Mouse (Mus musculus) midbrain, embryonic 10.5 days (tissue): ENCODE measurements around the gene Zc3h6. TPM values are rescaled to one million over a fixed set of nuclear protein-coding genes. Genes with fewer than 3 reads are reported as not detected.
"Not testable (repeated sequence)": the region's sequence is repeated elsewhere in the genome, so short reads cannot be mapped to it uniquely, and the experiment has no call there.

ENCODE experiments used
- DNase-seq: peaks from one replicate; pipeline ENCODE4 v3.0.0-alpha.2; 2017; ENCODE audit warnings: low spot score
- H3K27ac ChIP-seq: fragments of 300-500 bp; sonication (generic); replicated peaks from 2 replicates; pipeline ENCODE4 v1.5.1; 2016; ENCODE audit warnings: mild to moderate bottlenecking
- H3K27me3 ChIP-seq: fragments of 300-500 bp; sonication (generic); 2 replicates; pipeline ENCODE4 v1.6.1; 2016; ENCODE audit warnings: low read depth, mild to moderate bottlenecking; ENCODE audit not compliant: poor library complexity, severe bottlenecking
- H3K36me3 ChIP-seq: fragments of 300-500 bp; sonication (generic); 2 replicates; pipeline ENCODE4 v1.6.1; 2016; ENCODE audit warnings: mild to moderate bottlenecking, moderate library complexity
- H3K4me1 ChIP-seq: fragments of 300-500 bp; sonication (generic); 2 replicates; pipeline ENCODE4 v1.6.1; 2016
- H3K4me3 ChIP-seq: fragments of 300-500 bp; sonication (generic); 2 replicates; pipeline ENCODE4 v1.5.1; 2016; ENCODE audit warnings: mild to moderate bottlenecking, moderate library complexity
- H3K9me3 ChIP-seq: fragments of 300-500 bp; sonication (generic); replicated peaks from 2 replicates; pipeline ENCODE4 v1.6.1; 2016; ENCODE audit warnings: mild to moderate bottlenecking
- WGBS: fragments of 180-500 bp; shearing (Covaris S2); methylation state at CpG from one replicate; pipeline ENCODE4 v1.1.7; 2016; 5-methylcytosine and 5-hydroxymethylcytosine counted together
- polyA plus RNA-seq: library from polyadenylated mRNA; unstranded; fragments of >200 nt; fragmentation: Nextera tagmentation; extraction: Ambion mirVana; gene quantifications from 2 replicates; pipeline ENCODE4 v1.2.1, GENCODE M21; 2016

The Zc3h6 gene
- polyA plus RNA-seq, 1 experiment from 2014 or later: 1.5 TPM

- DNase-seq: no peak
- Histone ChIP-seq H3K27me3 (no peaks in the 10 kb centered on the region), H3K4me1 (peaks cover 23% of the 10 kb centered on the region), H3K9me3 (no peaks in the 10 kb centered on the region), H3K4me3 (peak overlapping the region; percentile 88), H3K27ac (peak overlapping the region; percentile 100), H3K36me3 (no peaks in the 10 kb centered on the region)
Observed at GRCm38 (mm10) chr2:128968475-128969083, 1.4 kb downstream of the Zc3h6 start.

DNA sequence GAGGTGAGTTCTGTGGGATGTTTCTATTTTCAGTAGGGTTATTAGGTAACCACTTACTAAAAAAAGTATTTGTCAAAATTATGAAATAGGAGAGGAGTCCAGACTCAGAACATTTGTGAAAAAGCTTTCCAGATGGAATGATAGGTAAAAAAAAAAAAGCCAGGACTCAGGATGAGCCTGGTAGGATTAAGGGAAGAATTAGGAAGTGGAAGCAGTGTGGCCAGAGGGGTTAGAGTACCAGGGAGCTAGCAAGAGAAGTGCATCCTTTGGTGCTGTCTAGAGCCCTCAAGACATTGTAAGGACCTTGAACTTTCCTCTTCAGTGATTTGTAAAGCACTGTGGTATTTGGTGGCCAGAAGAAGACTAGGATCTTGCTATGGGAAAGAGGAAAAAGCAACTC is 5.1 kb downstream of the Zc3h6 start:
- H3K4me3 ChIP-seq: no peak overlapping the region
- no peak for DNase-seq
- peaks cover 8% of the 10 kb centered on the region for H3K4me1 ChIP-seq
- no peak overlapping the region for H3K27ac ChIP-seq
- H3K27me3 ChIP-seq: no peaks in the 10 kb centered on the region
- no peaks in the 10 kb centered on the region for H3K9me3 ChIP-seq
- H3K36me3 ChIP-seq: no peaks in the 10 kb centered on the region

DNA sequence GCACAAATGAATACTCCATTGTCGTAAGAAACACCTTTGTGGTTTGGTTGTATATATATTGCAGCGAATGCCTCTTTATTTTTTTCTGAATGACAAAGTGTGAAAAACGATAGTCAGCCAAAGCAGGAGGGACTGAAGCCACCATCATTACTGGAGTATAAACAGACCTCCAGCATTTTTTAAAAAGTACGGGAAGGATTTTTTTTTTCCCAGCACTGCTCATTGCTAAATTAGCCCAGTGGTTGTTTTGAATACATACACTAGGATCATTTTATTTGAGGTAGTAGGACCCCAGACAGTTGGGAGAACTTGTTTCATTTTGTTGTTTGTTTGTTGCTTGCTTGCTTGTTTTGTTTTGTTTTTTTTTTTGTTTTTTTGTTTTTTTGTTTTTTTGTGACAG is 8.4 kb downstream of the Zc3h6 start:
- Histone ChIP-seq H3K4me1 (no peaks in the 10 kb centered on the region), H3K4me3 (no peak overlapping the region), H3K9me3 (no peaks in the 10 kb centered on the region), H3K27ac (no peak overlapping the region), H3K27me3 (no peaks in the 10 kb centered on the region), H3K36me3 (no peaks in the 10 kb centered on the region)
- DNase-seq: no peak
- WGBS: 86% methylated on average over 4 of the region's 4 CpGs

DNA sequence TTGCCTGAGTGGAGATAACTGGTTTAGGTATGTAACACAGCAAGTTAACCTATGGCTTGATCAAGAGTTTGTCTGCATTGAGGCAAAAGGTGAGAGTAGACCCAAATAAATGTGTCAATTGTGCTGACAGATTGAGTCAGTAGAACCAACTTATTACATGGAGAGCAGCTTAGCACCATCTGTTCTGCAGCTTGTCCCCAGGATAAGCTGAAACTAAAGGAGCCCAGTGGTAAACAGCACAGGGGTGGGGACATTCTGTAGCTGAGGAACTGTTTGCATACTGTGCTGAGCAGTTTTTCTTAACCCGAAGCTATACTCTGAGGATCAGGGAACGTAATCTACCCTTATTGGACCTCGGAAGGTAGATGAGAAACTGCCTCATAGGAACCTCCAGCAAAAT is 17.5 kb downstream of the Zc3h6 start:
- Histone ChIP-seq H3K4me1 (peaks cover 9% of the 10 kb centered on the region), H3K27me3 (no peaks in the 10 kb centered on the region), H3K4me3 (no peak overlapping the region), H3K27ac (no peak overlapping the region), H3K36me3 (no peaks in the 10 kb centered on the region), H3K9me3 (no peaks in the 10 kb centered on the region)
- WGBS: 87% methylated on average over 3 of the region's 3 CpGs
- no peak for DNase-seq

DNA sequence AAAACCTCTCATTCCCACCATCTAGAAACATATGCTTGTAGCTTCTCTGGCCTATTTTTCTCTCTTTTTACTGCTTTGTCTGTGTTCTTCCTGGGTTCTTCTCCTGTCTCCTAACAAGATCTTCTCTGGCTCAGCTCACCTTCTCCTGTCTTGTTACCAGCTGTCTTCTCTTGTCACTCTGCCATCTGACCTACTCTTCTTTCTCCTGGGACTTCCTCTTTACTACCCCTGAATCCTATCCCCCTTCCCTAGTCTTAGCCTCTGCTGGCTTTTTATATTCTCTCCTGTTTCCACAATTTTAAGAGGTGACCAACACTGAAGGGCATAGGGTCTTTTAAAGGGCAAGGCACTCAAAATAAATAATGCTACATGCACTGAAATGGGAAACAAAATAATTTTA is 37.7 kb downstream of the Zc3h6 start:
- H3K4me3 ChIP-seq: no peak overlapping the region
- no peaks in the 10 kb centered on the region for H3K36me3 ChIP-seq
- no peak overlapping the region for H3K27ac ChIP-seq
- no peaks in the 10 kb centered on the region for H3K4me1 ChIP-seq
- H3K27me3 ChIP-seq: no peaks in the 10 kb centered on the region
- no peaks in the 10 kb centered on the region for H3K9me3 ChIP-seq
- no peak for DNase-seq

DNA sequence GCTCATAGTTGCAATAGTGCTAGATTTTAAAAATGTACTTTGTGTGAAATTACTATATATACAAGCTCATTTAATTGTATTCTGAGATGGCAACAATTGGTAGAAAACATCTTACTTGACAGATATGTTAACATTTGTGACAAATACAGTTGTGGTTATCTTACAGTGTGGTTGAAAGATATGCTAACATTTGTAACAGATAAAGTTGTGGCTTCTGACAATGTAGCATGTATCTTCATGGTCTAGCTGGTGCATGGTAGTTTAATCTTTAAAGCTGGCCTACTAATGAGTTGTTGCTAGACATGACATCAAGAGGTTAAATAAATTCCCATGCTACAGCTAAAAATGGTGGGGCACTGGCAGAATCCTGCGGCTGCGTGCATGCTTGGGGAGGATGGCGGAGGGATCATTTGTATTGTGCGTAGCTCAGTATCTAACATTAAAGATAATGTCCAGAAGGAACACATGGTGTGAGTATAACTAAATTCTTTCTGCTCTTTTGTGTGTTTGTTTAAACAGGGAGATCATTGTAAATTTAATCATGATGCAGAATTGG is 39.1 kb downstream of the Zc3h6 start:
- no peak overlapping the region for H3K4me3 ChIP-seq
- WGBS: 85% methylated on average over 4 of the region's 4 CpGs
- no peak for DNase-seq
- H3K9me3 ChIP-seq: no peaks in the 10 kb centered on the region
- no peaks in the 10 kb centered on the region for H3K4me1 ChIP-seq
- H3K27ac ChIP-seq: no peak overlapping the region
- H3K27me3 ChIP-seq: no peaks in the 10 kb centered on the region
- no peaks in the 10 kb centered on the region for H3K36me3 ChIP-seq

DNA sequence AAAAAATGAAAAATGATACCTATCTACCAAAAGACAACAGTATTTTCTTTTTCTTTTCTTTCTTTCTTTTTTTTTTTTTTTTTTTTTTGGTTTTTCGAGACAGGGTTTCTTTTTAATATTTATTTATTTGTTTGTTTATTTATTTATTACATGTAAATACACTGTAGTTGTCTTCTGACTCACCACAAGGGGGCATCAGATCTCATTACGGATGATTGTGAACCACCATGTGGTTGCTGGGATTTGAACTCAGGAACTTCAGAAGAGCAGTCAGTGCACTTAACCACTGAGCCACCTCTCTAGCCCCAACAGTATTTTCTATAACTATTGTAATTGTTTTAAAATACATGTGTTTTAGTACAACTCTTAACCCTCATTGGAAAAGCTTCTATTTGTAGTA is 41.7 kb downstream of the Zc3h6 start:
- H3K4me1 ChIP-seq, H3K27me3 ChIP-seq, H3K4me3 ChIP-seq, H3K36me3 ChIP-seq, H3K9me3 ChIP-seq, DNase-seq, H3K27ac ChIP-seq: not testable (repeated sequence)
- 84% methylated on average over 2 of the region's 2 CpGs for WGBS

GRCm38 (mm10) chr2:129020106-129020505 is 52.9 kb downstream of the Zc3h6 start:
- DNase-seq: no peak
- Histone ChIP-seq H3K4me3 (no peak overlapping the region), H3K36me3 (no peaks in the 10 kb centered on the region), H3K9me3 (no peaks in the 10 kb centered on the region), H3K27me3 (no peaks in the 10 kb centered on the region), H3K4me1 (no peaks in the 10 kb centered on the region), H3K27ac (no peak overlapping the region)
- 78% methylated on average over 2 of the region's 2 CpGs for WGBS

GRCm38 (mm10) chr2:129024820-129025219 is 57.6 kb downstream of the Zc3h6 start:
- H3K4me3 ChIP-seq: no peak overlapping the region
- WGBS: 78% methylated on average over 9 of the region's 9 CpGs
- H3K27ac ChIP-seq: no peak overlapping the region
- DNase-seq: no peak
- H3K27me3 ChIP-seq: no peaks in the 10 kb centered on the region
- H3K36me3 ChIP-seq: no peaks in the 10 kb centered on the region
- no peaks in the 10 kb centered on the region for H3K9me3 ChIP-seq
- no peaks in the 10 kb centered on the region for H3K4me1 ChIP-seq

- no peaks in the 10 kb centered on the region for H3K9me3 ChIP-seq
- WGBS: 79% methylated on average over 5 of the region's 5 CpGs
- H3K4me1 ChIP-seq: peaks cover 14% of the 10 kb centered on the region
- H3K27ac ChIP-seq: no peak overlapping the region
- no peak for DNase-seq
- no peak overlapping the region for H3K4me3 ChIP-seq
- peaks cover 43% of the 10 kb centered on the region for H3K27me3 ChIP-seq
- H3K36me3 ChIP-seq: no peaks in the 10 kb centered on the region
Observed at GRCm38 (mm10) chr2:129035381-129035780, 68.2 kb downstream of the Zc3h6 start.

DNA sequence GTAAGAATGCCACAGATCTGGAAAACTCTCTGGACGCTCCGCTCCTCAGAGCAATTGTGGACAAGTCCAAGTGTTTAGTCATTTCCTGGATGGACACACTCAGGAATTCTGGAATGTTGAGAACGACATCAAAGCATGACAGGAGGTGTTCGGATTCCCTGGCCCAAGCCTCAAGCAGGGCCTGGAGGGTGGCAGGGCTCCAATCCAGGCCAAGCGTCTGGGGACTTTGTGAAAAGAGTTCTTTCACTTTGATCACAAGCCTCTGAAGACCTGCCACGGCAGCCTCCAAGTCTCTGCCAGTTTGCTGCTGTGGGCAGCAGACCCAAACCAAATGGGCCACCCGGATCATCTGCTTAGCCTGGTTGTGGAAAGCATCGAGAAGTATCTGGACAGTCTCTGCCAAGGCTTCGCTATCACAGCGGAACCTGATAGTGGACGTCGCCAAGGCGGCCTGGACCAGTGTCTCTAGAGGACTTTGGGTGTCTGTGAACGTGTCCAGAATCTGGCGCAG is 71.3 kb downstream of the Zc3h6 start:
- H3K27me3 ChIP-seq: peaks cover 56% of the 10 kb centered on the region
- H3K9me3 ChIP-seq: no peaks in the 10 kb centered on the region
- peaks cover 14% of the 10 kb centered on the region for H3K4me1 ChIP-seq
- H3K27ac ChIP-seq: peak overlapping the region; percentile 73; the same call in 1 of the 2 replicates
- DNase-seq: no peak
- peak overlapping the region; percentile 61 for H3K4me3 ChIP-seq
- 40% methylated on average over 15 of the region's 15 CpGs for WGBS
- no peaks in the 10 kb centered on the region for H3K36me3 ChIP-seq

GRCm38 (mm10) chr2:129038937-129039631 is 71.9 kb downstream of the Zc3h6 start:
- Histone ChIP-seq H3K27me3 (peaks cover 56% of the 10 kb centered on the region), H3K27ac (peak overlapping the region; percentile 73), H3K4me3 (peak overlapping the region; percentile 61), H3K4me1 (peaks cover 14% of the 10 kb centered on the region), H3K9me3 (no peaks in the 10 kb centered on the region), H3K36me3 (no peaks in the 10 kb centered on the region)
- DNase-seq: peak; percentile 70
- 3% methylated on average over 62 of the region's 62 CpGs for WGBS

- no peak for DNase-seq
- no peak overlapping the region for H3K27ac ChIP-seq
- H3K4me1 ChIP-seq: peaks cover 14% of the 10 kb centered on the region
- no peak overlapping the region for H3K4me3 ChIP-seq
- no peaks in the 10 kb centered on the region for H3K36me3 ChIP-seq
- H3K9me3 ChIP-seq: no peaks in the 10 kb centered on the region
- 40% methylated on average over 6 of the region's 6 CpGs for WGBS
- peaks cover 56% of the 10 kb centered on the region for H3K27me3 ChIP-seq
Observed at GRCm38 (mm10) chr2:129040567-129040966, 73.4 kb downstream of the Zc3h6 start.
